Mouse (Mus musculus) liver, postnatal 0 days (tissue): ENCODE results near the gene Camk2g. TPM values are rescaled to one million over a fixed set of nuclear protein-coding genes. Genes with fewer than 3 reads are reported as not detected.
"Not testable (repeated sequence)": the region's sequence is repeated elsewhere in the genome, so short reads cannot be mapped to it uniquely, and the experiment has no call there.

Experiments
- ATAC-seq: fragments of 200-750 bp; cut with Nextera tagmentation; 2 replicates; pipeline ENCODE4 v1.8.0; 2017; ENCODE audit warnings: mild to moderate bottlenecking, moderate library complexity
- DNase-seq: peaks from one replicate; pipeline ENCODE4 v3.0.0-alpha.2; 2016
- H3K27ac ChIP-seq: fragments of 300-500 bp; sonication (generic); 2 replicates; pipeline ENCODE4 v1.5.1; 2014; ENCODE audit warnings: antibody characterized with exemption, moderate library complexity, mild to moderate bottlenecking, low read depth
- H3K27me3 ChIP-seq: fragments of 300-500 bp; sonication (generic); 2 replicates; pipeline ENCODE4 v1.6.1; 2014; ENCODE audit warnings: low read length, control low read depth, mixed read lengths; ENCODE audit not compliant: insufficient read depth
- H3K36me3 ChIP-seq: fragments of 300-500 bp; sonication (generic); replicated peaks from 2 replicates; pipeline ENCODE4 v1.6.1; 2014; ENCODE audit warnings: mild to moderate bottlenecking, control low read depth, low read length, moderate library complexity, mixed read lengths; ENCODE audit not compliant: insufficient read depth
- H3K4me1 ChIP-seq: fragments of 300-500 bp; sonication (generic); 2 replicates; pipeline ENCODE4 v1.6.1; 2014; ENCODE audit warnings: antibody characterized with exemption, mild to moderate bottlenecking, control low read depth; ENCODE audit not compliant: insufficient read depth
- H3K4me2 ChIP-seq: fragments of 300-500 bp; sonication (generic); 2 replicates; pipeline ENCODE4 v1.6.1; 2014; ENCODE audit warnings: low read depth, mild to moderate bottlenecking, low read length, moderate library complexity, mixed read lengths
- H3K4me3 ChIP-seq: fragments of 300-500 bp; sonication (generic); 2 replicates; pipeline ENCODE4 v1.5.1; 2014; ENCODE audit warnings: low read depth, low read length
- H3K9ac ChIP-seq: fragments of 300-500 bp; sonication (generic); replicated peaks from 2 replicates; pipeline ENCODE4 v1.6.1; 2014; ENCODE audit warnings: mild to moderate bottlenecking, moderate library complexity
- H3K9me3 ChIP-seq: fragments of 300-500 bp; sonication (generic); 2 replicates; pipeline ENCODE4 v1.6.1; 2016; ENCODE audit warnings: mild to moderate bottlenecking, control low read depth, low read length, mixed read lengths
- CTCF ChIP-seq: sonication (generic); IDR thresholded peaks from 2 replicates; pipeline ENCODE4 v1.5.1; 2016; ENCODE audit warnings: antibody characterized with exemption, low read depth
- EP300 ChIP-seq: IDR thresholded peaks from 2 replicates; pipeline ENCODE4 v1.6.1; 2016; ENCODE audit warnings: antibody characterized with exemption, low read depth, mild to moderate bottlenecking
- WGBS: fragments of 180-500 bp; shearing (Covaris S2); extraction: QIAGEN DNeasy Blood & Tissue Kit; methylation state at CpG from one replicate; pipeline ENCODE4 v1.1.7; 2014; ENCODE audit not compliant: insufficient replicate concordance; 5-methylcytosine and 5-hydroxymethylcytosine counted together
- polyA plus RNA-seq: library from polyadenylated mRNA; unstranded; fragments of >200 nt; fragmentation: Nextera tagmentation; extraction: Ambion mirVana; gene quantifications from 2 replicates; pipeline ENCODE4 v1.2.1, GENCODE M21; 2015

The Camk2g gene
- polyA plus RNA-seq, 1 experiment from 2014 or later, result 6.6 TPM

DNA sequence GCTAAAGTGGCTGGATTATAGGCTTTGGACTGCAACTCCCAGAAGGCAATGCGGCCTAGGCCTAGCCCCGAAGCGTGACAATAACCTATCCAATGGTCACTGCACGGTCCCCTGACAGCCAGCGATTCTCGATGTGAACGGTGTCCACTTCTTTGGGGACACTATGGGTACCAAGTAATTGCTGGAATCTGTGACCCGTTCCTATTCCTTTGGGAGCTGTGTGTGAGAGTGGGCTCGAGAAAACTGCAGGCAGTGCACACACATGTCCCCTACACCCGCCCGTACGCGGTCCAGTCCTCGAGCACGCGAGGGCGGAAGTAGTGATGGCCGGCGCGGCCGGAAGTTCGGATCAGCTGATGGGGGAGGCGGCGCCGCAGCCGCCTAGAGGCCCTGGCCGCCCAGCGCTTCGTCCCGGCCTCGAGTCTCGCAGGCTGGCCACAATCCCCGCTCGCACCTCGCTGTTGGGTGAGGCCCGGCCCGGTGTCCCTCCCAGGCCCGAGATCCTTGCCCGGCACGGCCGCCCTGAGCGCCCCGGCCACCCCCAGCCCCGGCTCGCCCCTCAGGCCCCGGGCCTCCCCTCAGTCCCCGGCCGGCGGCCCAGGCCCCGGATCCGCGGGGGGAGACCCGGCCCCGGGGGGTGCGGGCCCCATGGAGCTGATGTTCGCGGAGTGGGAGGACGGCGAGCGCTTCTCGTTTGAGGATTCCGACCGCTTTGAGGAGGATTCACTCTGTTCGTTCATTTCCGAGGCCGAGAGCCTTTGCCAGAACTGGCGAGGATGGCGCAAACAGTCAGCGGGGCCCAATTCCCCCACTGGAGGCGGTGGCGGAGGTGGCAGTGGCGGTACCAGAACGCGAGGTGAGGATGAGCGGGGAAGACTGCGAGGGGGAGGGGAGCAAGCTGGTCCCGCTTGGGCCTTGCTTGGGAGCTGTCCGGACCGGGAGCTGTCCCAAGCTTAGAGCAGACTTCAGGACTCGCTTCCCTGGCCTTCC lies 86.4 kb downstream of the Camk2g start, which contains the start of gene Zswim8:
Gene Zswim8, plus strand, starts transcription at position 352 of the 990 bp plus-strand sequence.
- Histone ChIP-seq H3K27ac (peak within 1 kb of the TSS; percentile 94), H3K27me3 (no peaks in the 10 kb centered on the region), H3K4me3 (peak within 1 kb of the TSS; percentile 97), H3K4me2 (peak within 1 kb of the TSS; percentile 97), H3K36me3 (peaks cover 20% of the 10 kb centered on the region), H3K4me1 (peaks cover 19% of the 10 kb centered on the region), H3K9ac (peak within 1 kb of the TSS; percentile 98), H3K9me3 (no peaks in the 10 kb centered on the region)
- under 1% methylated on average over 74 of the region's 80 CpGs for WGBS
- TF ChIP-seq EP300, result no peak
- no peak for TF ChIP-seq CTCF
- DNase-seq (peak; percentile 90), ATAC-seq (peak; percentile 89)

DNA sequence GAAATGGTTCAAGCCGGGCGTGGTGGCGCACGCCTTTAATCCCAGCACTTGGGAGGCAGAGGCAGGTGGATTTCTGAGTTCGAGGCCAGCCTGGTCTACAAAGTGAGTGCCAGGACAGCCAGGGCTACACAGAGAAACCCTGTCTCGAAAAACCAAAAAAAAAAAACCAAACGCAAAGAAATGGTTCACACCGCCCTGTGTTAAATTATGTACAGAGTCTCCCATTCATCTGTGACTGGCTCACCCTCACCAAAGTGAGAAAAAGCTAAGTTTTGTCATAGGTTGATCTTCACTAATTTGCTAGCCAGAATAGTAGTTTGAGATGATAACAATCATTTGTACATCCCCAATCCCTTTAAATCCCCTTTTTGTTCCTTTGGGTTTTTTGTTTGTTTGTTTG lies 90.4 kb downstream of the Camk2g start:
- Histone ChIP-seq H3K4me3 (peak overlapping the region; percentile 83), H3K4me1 (peaks cover 25% of the 10 kb centered on the region), H3K9ac (peak overlapping the region; percentile 77), H3K4me2 (peak overlapping the region; percentile 73), H3K27ac (peak overlapping the region; percentile 87)
- H3K36me3 ChIP-seq, ATAC-seq, H3K27me3 ChIP-seq, DNase-seq, H3K9me3 ChIP-seq: not testable (repeated sequence)
- WGBS, result 7% methylated on average over 8 of the region's 8 CpGs

DNA sequence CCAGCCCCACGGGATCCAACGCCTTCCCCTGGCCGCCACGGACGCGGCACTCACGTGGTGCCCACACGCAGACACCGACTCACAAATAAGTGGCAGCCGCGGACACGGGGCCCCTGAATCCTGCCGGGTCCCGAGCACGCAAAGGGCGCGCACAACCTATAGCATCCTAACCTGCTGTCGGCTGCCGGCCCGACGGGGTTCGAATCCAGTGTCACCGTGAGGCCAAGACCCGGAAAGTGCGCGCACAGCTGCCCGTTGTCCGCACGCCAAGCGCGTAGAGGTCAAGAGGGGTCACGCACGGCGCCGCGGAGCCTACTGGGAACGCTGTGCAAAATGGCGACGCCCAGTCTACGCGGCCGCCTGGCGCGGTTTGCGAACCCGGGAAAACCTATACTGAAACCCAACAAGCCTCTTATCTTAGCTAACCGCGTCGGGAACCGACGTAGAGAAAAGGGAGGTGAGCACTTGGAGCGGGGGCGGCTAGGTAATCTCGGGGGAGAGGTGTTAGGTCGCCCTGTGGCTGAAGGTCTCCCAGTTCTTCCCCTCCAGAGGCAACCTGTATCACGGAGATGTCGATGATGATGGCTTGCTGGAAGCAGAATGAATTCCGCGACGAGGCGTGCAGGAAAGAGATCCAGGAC lies 91.0 kb downstream of the Camk2g start, which contains the start of gene Chchd1:
Gene Chchd1, plus strand, starts transcription at position 266 of the 641 bp plus-strand sequence.
- no peaks in the 10 kb centered on the region for H3K27me3 ChIP-seq
- H3K27ac ChIP-seq, result peak within 1 kb of the TSS; percentile 87
- H3K36me3 ChIP-seq, result peaks cover 10% of the 10 kb centered on the region; the same call in 1 of the 2 replicates
- under 1% methylated on average over 61 of the region's 61 CpGs for WGBS
- DNase-seq, result peak; percentile 93
- peak within 1 kb of the TSS; percentile 73 for H3K4me2 ChIP-seq
- peak; percentile 83 for ATAC-seq
- peak within 1 kb of the TSS; percentile 77 for H3K9ac ChIP-seq
- H3K4me1 ChIP-seq, result peaks cover 23% of the 10 kb centered on the region
- H3K4me3 ChIP-seq, result peak within 1 kb of the TSS; percentile 83
- TF ChIP-seq CTCF, result no peak
- TF ChIP-seq EP300, result no peak; the same call in 1 of the 2 replicates
- H3K9me3 ChIP-seq, result no peaks in the 10 kb centered on the region

DNA sequence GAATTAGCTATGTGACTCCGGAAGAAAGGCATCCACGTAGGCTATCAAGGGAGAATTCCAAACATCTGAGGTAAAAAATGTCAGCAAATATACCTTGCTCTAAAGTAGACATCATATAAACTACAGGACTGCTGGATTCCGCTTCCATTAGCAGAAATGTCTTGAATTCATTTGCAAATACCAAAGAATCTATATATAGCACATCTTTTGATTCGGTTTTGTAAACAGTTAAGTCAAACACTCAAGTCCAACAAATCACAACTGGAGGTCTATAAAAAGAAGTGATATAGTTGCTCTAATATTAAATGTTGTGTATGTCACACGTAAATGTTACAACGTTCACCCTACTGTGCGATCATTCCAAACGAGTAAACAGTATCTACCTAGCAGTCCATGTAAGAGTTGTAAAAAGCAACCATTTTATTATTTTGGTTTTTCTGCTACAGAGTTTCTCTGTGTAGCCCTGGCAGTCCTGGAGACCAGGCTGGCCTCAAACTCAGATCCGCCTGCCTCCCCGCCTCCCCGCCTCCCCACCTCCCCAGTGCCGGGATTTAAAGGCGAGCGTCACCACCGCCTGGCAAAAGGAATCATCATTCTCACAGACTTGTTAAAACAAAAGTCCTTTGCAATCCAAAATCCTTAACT lies 91.7 kb downstream of the Camk2g start:
- Histone ChIP-seq H3K4me2 (peak overlapping the region; percentile 73), H3K27me3 (no peaks in the 10 kb centered on the region), H3K4me3 (peak overlapping the region; percentile 83), H3K4me1 (peaks cover 23% of the 10 kb centered on the region), H3K9me3 (no peaks in the 10 kb centered on the region), H3K9ac (peak overlapping the region; percentile 77), H3K36me3 (peaks cover 11% of the 10 kb centered on the region; the same call in 1 of the 2 replicates), H3K27ac (peak overlapping the region; percentile 87)
- 11% methylated on average over 15 of the region's 15 CpGs for WGBS
- TF ChIP-seq CTCF, result no peak
- TF ChIP-seq EP300, result no peak
- ATAC-seq (peak; percentile 35), DNase-seq (no peak)

DNA sequence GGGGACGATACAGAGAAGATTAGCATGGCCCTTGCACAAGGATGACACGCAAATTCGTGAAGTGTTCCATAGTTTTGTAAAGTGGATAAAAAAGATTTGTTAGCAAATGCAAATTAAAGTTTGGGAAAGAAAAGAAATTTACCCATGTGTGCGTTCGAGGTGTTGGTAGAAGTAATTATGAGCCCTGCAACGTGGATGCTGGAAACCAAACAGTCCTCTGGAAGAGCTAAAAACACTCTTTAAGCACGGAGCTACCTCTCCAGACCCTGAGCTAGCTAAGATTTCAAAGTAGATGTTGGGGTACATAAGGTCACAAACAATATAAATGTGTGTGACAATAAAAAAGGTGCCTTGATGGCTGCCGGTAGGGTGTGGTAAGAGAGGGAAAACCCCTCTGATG lies 92.3 kb downstream of the Camk2g start:
- Histone ChIP-seq H3K4me1 (peaks cover 24% of the 10 kb centered on the region), H3K9me3 (no peaks in the 10 kb centered on the region), H3K9ac (peak overlapping the region; percentile 77; the same call in 1 of the 2 replicates), H3K36me3 (peaks cover 11% of the 10 kb centered on the region; the same call in 1 of the 2 replicates), H3K4me2 (peak overlapping the region; percentile 73), H3K27ac (peak overlapping the region; percentile 31; the same call in 1 of the 2 replicates), H3K4me3 (peak overlapping the region; percentile 83; the same call in 1 of the 2 replicates), H3K27me3 (no peaks in the 10 kb centered on the region)
- DNase-seq (no peak), ATAC-seq (no peak)
- WGBS, result 81% methylated on average over 8 of the region's 8 CpGs
- TF ChIP-seq CTCF (no peak), EP300 (no peak)
